Mouse (Mus musculus): Measurements from ENCODE around the gene Znhit1. TPM values are rescaled to one million over a fixed set of nuclear protein-coding genes. Genes with fewer than 3 reads are reported as not detected.

The Znhit1 gene
- total and polyA plus RNA-seq, 2 experiments from 2014 or later = 85.4 to 153 TPM

- DNase-seq (ENCODE audit: low spot score) = no peak
- 88% methylated on average over 6 of the region's 6 CpGs for WGBS
- Histone ChIP-seq H3K36me3 (ENCODE audit: insufficient read depth, low read length) (peaks cover 8% of the 10 kb centered on the region), H3K4me2 (ENCODE audit: low read depth, low read length, poor library complexity, severe bottlenecking) (no peak overlapping the region), H3K9ac (replicated peaks; ENCODE audit: low read length, poor library complexity, severe bottlenecking) (no peak overlapping the region), H3K4me1 (ENCODE audit: insufficient read depth, low read length) (peaks cover 3% of the 10 kb centered on the region; the same call in 1 of the 2 replicates), H3K27ac (ENCODE audit: low read depth, low read length) (no peak overlapping the region), H3K9me3 (ENCODE audit: low read length) (no peaks in the 10 kb centered on the region), H3K4me3 (ENCODE audit: low read depth, low read length) (no peak overlapping the region), H3K27me3 (ENCODE audit: insufficient read depth, low read length) (no peaks in the 10 kb centered on the region)
- no peak for TF ChIP-seq CTCF (IDR thresholded peaks at IDR 0.05)
- no peak for ATAC-seq (ENCODE audit: low FRiP score)
Measured at GRCm38 (mm10) chr5:136933930-136934329, 53.9 kb downstream of the Znhit1 start.

GRCm38 (mm10) chr5:136932956-136933355, 54.9 kb downstream of the Znhit1 start:
- WGBS = 79% methylated on average over 5 of the region's 5 CpGs
- Histone ChIP-seq H3K4me3 (ENCODE audit: low read depth, low read length) (no peak overlapping the region), H3K4me1 (ENCODE audit: insufficient read depth, low read length) (peaks cover 3% of the 10 kb centered on the region; the same call in 1 of the 2 replicates), H3K27ac (ENCODE audit: low read depth, low read length) (no peak overlapping the region), H3K9me3 (ENCODE audit: low read length) (no peaks in the 10 kb centered on the region), H3K9ac (replicated peaks; ENCODE audit: low read length, poor library complexity, severe bottlenecking) (no peak overlapping the region), H3K4me2 (ENCODE audit: low read depth, low read length, poor library complexity, severe bottlenecking) (no peak overlapping the region), H3K36me3 (ENCODE audit: insufficient read depth, low read length) (peaks cover 8% of the 10 kb centered on the region), H3K27me3 (ENCODE audit: insufficient read depth, low read length) (no peaks in the 10 kb centered on the region)
- TF ChIP-seq CTCF (IDR thresholded peaks at IDR 0.05) = no peak
- DNase-seq (ENCODE audit: low spot score) (no peak), ATAC-seq (ENCODE audit: low FRiP score) (no peak)

MicroRNAs encoded within 50 kb of the gene (microRNA counts, 519-probe panel; counts per million panel counts)
- microRNA mmu-miR-702 = 528 counts per million, percentile 58 among the panel's probes with 10 or more counts

Small RNA genes lying within 50 kb of the gene (microRNA-seq; reads per million reads assigned to microRNA genes)
- gene Mir702 (ENCODE audit: borderline number of aligned reads) = 66.7 reads per million, percentile 40 among the genes with 10 or more reads in this experiment

Other genes starting within 250 kb of the Znhit1 start
- 61.9 and 65.1 TPM in 2 replicates for gene Col26a1, start 104.8 kb downstream of the Znhit1 start, total RNA-seq (2014; rRNA removed)
- 35.5 and 35.7 TPM in 2 replicates for gene Col26a1, start 104.8 kb downstream of the Znhit1 start, polyA plus RNA-seq (2015; fragmentation: Nextera tagmentation; extraction: Ambion mirVana)
- 33.5 and 42.3 TPM in 2 replicates for gene Ift22, start 79.9 kb downstream of the Znhit1 start, total RNA-seq (2014; rRNA removed)
- gene Ift22, start 79.9 kb downstream of the Znhit1 start, polyA plus RNA-seq (2015; fragmentation: Nextera tagmentation; extraction: Ambion mirVana) = 122 and 137 TPM in 2 replicates
- gene Fis1, start 34.7 kb downstream of the Znhit1 start, total RNA-seq (2014; rRNA removed) = 217 and 246 TPM in 2 replicates
- gene Fis1, start 34.7 kb downstream of the Znhit1 start, polyA plus RNA-seq (2015; fragmentation: Nextera tagmentation; extraction: Ambion mirVana) = 391 and 425 TPM in 2 replicates
- gene Cldn15, start 21.4 kb downstream of the Znhit1 start, total RNA-seq (2014; rRNA removed) = 0.38 and 0.52 TPM in 2 replicates
- gene Cldn15, start 21.4 kb downstream of the Znhit1 start, polyA plus RNA-seq (2015; fragmentation: Nextera tagmentation; extraction: Ambion mirVana) = 0.07 and 0.32 TPM in 2 replicates
- 44.5 and 68.1 TPM in 2 replicates for gene Plod3, start 1.0 kb downstream of the Znhit1 start, total RNA-seq (2014; rRNA removed)
- 26.7 and 29.3 TPM in 2 replicates for gene Plod3, start 1.0 kb downstream of the Znhit1 start, polyA plus RNA-seq (2015; fragmentation: Nextera tagmentation; extraction: Ambion mirVana)
- gene Vgf, start 38.4 kb upstream of the Znhit1 start, total RNA-seq (2014; rRNA removed) = 103 and 154 TPM in 2 replicates
- gene Vgf, start 38.4 kb upstream of the Znhit1 start, polyA plus RNA-seq (2015; fragmentation: Nextera tagmentation; extraction: Ambion mirVana) = 46.8 and 49.1 TPM in 2 replicates
- gene Ap1s1, start 58.1 kb upstream of the Znhit1 start, total RNA-seq (2014; rRNA removed) = 139 and 144 TPM in 2 replicates
- gene Ap1s1, start 58.1 kb upstream of the Znhit1 start, polyA plus RNA-seq (2015; fragmentation: Nextera tagmentation; extraction: Ambion mirVana) = 308 and 311 TPM in 2 replicates
- gene Serpine1, start 84.2 kb upstream of the Znhit1 start, total RNA-seq (2014; rRNA removed) = 3.3 and 3.7 TPM in 2 replicates
- gene Serpine1, start 84.2 kb upstream of the Znhit1 start, polyA plus RNA-seq (2015; fragmentation: Nextera tagmentation; extraction: Ambion mirVana) = 0.06 and 0.30 TPM in 2 replicates
- 3.7 and 5.4 TPM in 2 replicates for gene Trim56, start 128.2 kb upstream of the Znhit1 start, total RNA-seq (2014; rRNA removed)
- gene Trim56, start 128.2 kb upstream of the Znhit1 start, polyA plus RNA-seq (2015; fragmentation: Nextera tagmentation; extraction: Ambion mirVana) = 1.2 and 1.4 TPM in 2 replicates
- gene Muc3, start 161.3 kb upstream of the Znhit1 start, total RNA-seq (2014; rRNA removed) = not detected in 2 replicates
- not detected in 2 replicates for gene Muc3, start 161.3 kb upstream of the Znhit1 start, polyA plus RNA-seq (2015; fragmentation: Nextera tagmentation; extraction: Ambion mirVana)
- gene Muc3a, start 224.4 kb upstream of the Znhit1 start, total RNA-seq (2014; rRNA removed) = 0.90 TPM in 1 of 2 replicates, not detected in the other
- gene Muc3a, start 224.4 kb upstream of the Znhit1 start, polyA plus RNA-seq (2015; fragmentation: Nextera tagmentation; extraction: Ambion mirVana) = 0.45 and 0.68 TPM in 2 replicates

All from midbrain, postnatal 0 days (tissue).